Mouse (Mus musculus) midbrain, embryonic 15.5 days (tissue): ENCODE results near the gene Fars2. TPM values are rescaled to one million over a fixed set of nuclear protein-coding genes. Genes with fewer than 3 reads are reported as not detected.

Source experiments
- ATAC-seq: fragments of 200-750 bp; cut with Nextera tagmentation; replicated peaks from 2 replicates; pipeline ENCODE4 v1.8.0; 2017; ENCODE audit warnings: moderate TSS enrichment
- H3K27ac ChIP-seq: fragments of 300-500 bp; sonication (generic); 2 replicates; pipeline ENCODE4 v1.5.1; 2015; ENCODE audit warnings: mild to moderate bottlenecking, inconsistent platforms
- H3K27me3 ChIP-seq: fragments of 300-500 bp; sonication (generic); replicated peaks from 2 replicates; pipeline ENCODE4 v1.6.1; 2015; ENCODE audit warnings: inconsistent platforms
- H3K36me3 ChIP-seq: fragments of 300-500 bp; sonication (generic); replicated peaks from 2 replicates; pipeline ENCODE4 v1.6.1; 2015; ENCODE audit warnings: inconsistent platforms
- H3K4me1 ChIP-seq: fragments of 300-500 bp; sonication (generic); 2 replicates; pipeline ENCODE4 v1.6.1; 2015; ENCODE audit warnings: inconsistent platforms
- H3K4me2 ChIP-seq: fragments of 300-500 bp; sonication (generic); 2 replicates; pipeline ENCODE4 v1.6.1; 2015; ENCODE audit warnings: inconsistent platforms, mild to moderate bottlenecking, moderate library complexity
- H3K4me3 ChIP-seq: fragments of 300-500 bp; sonication (generic); 2 replicates; pipeline ENCODE4 v1.5.1; 2015; ENCODE audit warnings: mild to moderate bottlenecking, inconsistent platforms
- H3K9ac ChIP-seq: fragments of 300-500 bp; sonication (generic); 2 replicates; pipeline ENCODE4 v1.6.1; 2015; ENCODE audit warnings: mild to moderate bottlenecking, inconsistent platforms
- H3K9me3 ChIP-seq: fragments of 300-500 bp; sonication (generic); 2 replicates; pipeline ENCODE4 v1.6.1; 2016; ENCODE audit warnings: inconsistent platforms
- WGBS: fragments of 180-500 bp; shearing (Covaris S2); methylation state at CpG from one replicate; pipeline ENCODE4 v1.1.7; 2015; ENCODE audit warnings: mixed read lengths; 5-methylcytosine and 5-hydroxymethylcytosine counted together
- polyA plus RNA-seq: library from polyadenylated mRNA; unstranded; fragments of >200 nt; fragmentation: Nextera tagmentation; extraction: Ambion mirVana; gene quantifications from 2 replicates; pipeline ENCODE4 v1.2.1, GENCODE M21; 2015

Fars2 gene
- polyA plus RNA-seq, 1 experiment from 2014 or later, result 24.2 TPM

DNA sequence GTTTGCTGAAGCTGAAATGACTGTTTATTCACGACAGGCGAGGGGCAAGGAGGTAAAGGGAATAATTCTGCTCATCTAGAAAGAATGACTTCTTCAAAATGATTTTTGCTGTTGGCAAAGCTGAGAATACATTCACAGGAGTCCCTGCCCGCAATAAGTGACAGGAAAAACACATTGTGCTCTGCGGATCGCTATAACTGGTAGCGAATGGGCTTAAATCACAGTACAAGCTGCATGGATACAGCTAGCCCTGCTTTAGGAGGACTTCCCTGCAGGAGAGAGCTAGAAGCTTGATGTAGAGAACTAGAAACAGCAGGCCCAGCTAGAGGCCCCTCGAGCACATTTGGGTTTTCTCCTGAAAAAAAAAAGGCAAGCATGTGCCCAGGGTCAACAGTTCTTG is 376.6 kb downstream of the Fars2 start:
- no peaks in the 10 kb centered on the region for H3K36me3 ChIP-seq
- H3K27me3 ChIP-seq, result no peaks in the 10 kb centered on the region
- H3K4me1 ChIP-seq, result peaks cover 12% of the 10 kb centered on the region; the same call in 1 of the 2 replicates
- ATAC-seq, result no peak
- no peak overlapping the region for H3K9ac ChIP-seq
- 0 out of 2 replicates have a peak overlapping the region, but pooled peaks have one; percentile 8 for H3K27ac ChIP-seq
- no peak overlapping the region for H3K4me3 ChIP-seq
- 0 out of 2 replicates have a peak, but pooled peaks cover 4% of the 10 kb centered on the region for H3K9me3 ChIP-seq
- 78% methylated on average over 7 of the region's 7 CpGs for WGBS
- H3K4me2 ChIP-seq, result no peak overlapping the region

DNA sequence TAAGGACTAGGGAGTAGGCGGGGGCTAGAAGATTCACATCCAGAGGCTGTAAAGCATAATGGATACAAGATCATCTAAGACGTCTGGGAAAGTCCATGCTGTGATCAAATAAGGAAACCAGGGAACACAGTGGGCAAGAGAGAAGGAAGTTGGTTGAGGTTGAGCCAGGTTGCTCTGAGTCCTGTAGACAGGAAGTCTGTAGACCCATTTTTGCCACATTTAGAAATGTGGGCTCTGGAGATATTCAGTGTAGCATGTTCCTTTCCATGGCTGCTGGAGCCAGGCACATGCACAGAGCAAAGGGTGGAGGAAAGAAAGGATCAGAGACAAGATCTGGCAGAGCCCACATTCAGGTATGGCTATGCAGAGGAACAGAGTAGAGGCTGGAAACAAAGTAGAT is 378.8 kb downstream of the Fars2 start:
- ATAC-seq, result no peak
- Histone ChIP-seq H3K27ac (no peak overlapping the region), H3K4me3 (no peak overlapping the region), H3K36me3 (no peaks in the 10 kb centered on the region), H3K4me2 (no peak overlapping the region), H3K4me1 (peaks cover 8% of the 10 kb centered on the region; the same call in 1 of the 2 replicates), H3K27me3 (no peaks in the 10 kb centered on the region), H3K9ac (no peak overlapping the region), H3K9me3 (0 out of 2 replicates have a peak, but pooled peaks cover 4% of the 10 kb centered on the region)
- 90% methylated on average over 2 of the region's 2 CpGs for WGBS

DNA sequence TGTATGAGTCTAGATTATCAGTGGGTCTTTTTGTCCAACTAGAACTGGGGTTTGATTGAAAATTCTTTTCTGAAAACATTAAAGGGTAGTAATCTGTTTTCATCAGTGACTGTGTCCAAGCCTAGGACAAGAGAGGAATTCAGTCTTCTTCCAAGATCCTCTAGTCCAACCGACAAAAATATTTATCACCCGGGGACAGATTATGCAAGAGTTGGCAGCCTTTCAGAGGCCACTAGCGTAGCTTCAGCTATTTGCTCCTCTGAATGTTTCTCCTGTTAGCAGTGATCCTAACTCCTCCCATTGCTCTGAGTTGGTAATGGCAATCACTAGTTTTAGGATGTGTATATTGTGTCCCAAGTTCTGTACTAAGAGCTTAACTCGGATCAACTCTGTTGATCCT is 380.1 kb downstream of the Fars2 start:
- no peak overlapping the region for H3K4me2 ChIP-seq
- 0 out of 2 replicates have a peak, but pooled peaks cover 4% of the 10 kb centered on the region for H3K9me3 ChIP-seq
- no peaks in the 10 kb centered on the region for H3K36me3 ChIP-seq
- H3K27ac ChIP-seq, result no peak overlapping the region
- no peak overlapping the region for H3K9ac ChIP-seq
- 73% methylated on average over 4 of the region's 4 CpGs for WGBS
- no peak for ATAC-seq
- no peaks in the 10 kb centered on the region for H3K27me3 ChIP-seq
- no peak overlapping the region for H3K4me3 ChIP-seq
- H3K4me1 ChIP-seq, result peaks cover 8% of the 10 kb centered on the region; the same call in 1 of the 2 replicates

DNA sequence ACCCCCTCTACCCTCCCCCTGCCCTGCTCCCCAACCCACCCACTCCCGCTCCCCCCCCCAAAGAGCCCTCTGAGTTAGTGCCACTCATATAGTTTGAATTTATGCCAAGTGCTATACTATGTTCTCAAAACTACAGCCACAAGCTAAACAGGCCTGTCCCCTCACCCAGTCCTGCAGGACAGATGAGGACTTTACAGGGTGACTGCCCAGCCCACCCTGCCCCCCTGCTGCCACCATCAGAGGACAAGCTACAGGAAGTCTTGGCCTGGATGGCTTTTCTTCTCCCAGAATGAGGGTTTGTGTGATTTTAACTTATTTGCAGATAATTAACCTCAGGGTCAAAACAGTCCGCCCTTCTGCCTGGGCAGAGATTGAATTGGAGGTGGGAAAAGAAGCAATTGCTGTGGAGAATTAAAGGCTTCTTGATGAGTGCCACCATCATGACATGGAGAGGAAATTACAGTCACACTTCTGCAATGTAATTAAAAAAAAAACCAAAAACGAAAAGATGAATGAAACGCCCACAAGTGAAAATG is 383.2 kb downstream of the Fars2 start:
- Histone ChIP-seq H3K4me1 (no peaks in the 10 kb centered on the region), H3K9me3 (0 out of 2 replicates have a peak, but pooled peaks cover 4% of the 10 kb centered on the region), H3K4me2 (no peak overlapping the region), H3K4me3 (no peak overlapping the region), H3K9ac (no peak overlapping the region), H3K27ac (no peak overlapping the region), H3K36me3 (no peaks in the 10 kb centered on the region), H3K27me3 (no peaks in the 10 kb centered on the region)
- WGBS, result 76% methylated on average over 4 of the region's 4 CpGs
- ATAC-seq, result no peak

DNA sequence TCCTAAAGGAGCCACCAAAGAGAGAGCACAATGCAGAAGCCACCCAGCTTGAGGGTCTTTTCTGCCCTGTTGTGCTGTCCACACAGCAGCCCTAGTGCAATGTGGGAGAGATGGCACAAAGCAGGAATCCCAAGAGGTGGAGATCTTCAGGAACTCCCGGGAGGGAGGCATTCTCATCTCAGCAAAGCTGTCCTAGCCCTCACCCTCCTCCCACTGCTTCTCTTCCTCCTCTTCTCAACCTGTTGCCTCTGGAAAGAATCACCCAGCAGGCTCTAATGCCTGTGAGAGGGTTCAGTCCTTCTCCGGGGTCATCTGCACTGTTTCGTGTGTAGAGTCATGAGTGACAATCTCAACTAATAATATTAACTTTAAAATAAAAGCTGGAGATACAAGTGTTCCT is 386.3 kb downstream of the Fars2 start:
- WGBS, result 90% methylated on average over 3 of the region's 3 CpGs
- Histone ChIP-seq H3K27me3 (no peaks in the 10 kb centered on the region), H3K27ac (no peak overlapping the region), H3K4me1 (no peaks in the 10 kb centered on the region), H3K4me2 (no peak overlapping the region), H3K9ac (no peak overlapping the region), H3K9me3 (no peaks in the 10 kb centered on the region), H3K36me3 (no peaks in the 10 kb centered on the region), H3K4me3 (no peak overlapping the region)
- no peak for ATAC-seq

DNA sequence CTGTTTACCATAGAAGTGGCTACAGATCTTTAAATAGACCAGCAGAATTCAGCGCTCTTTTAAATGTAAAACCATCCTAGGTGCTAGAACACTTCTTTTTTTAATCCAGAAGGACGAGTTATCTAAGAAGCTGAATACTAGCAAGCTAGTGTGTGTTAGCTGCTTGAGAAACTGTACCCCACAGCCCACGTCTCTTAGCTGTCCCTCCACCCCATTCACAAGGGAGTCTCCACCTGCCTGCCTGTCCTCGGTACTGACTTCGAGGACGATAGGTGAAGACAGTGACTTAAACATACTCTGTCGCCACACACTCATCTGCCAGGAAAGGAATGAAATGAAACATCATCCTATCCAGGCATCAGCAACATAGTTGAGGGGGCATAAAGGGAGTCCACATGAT is 386.8 kb downstream of the Fars2 start:
- H3K27ac ChIP-seq, result no peak overlapping the region
- H3K36me3 ChIP-seq, result no peaks in the 10 kb centered on the region
- no peaks in the 10 kb centered on the region for H3K4me1 ChIP-seq
- no peak overlapping the region for H3K4me3 ChIP-seq
- no peaks in the 10 kb centered on the region for H3K9me3 ChIP-seq
- no peak for ATAC-seq
- no peaks in the 10 kb centered on the region for H3K27me3 ChIP-seq
- 89% methylated on average over 7 of the region's 7 CpGs for WGBS
- no peak overlapping the region for H3K4me2 ChIP-seq
- no peak overlapping the region for H3K9ac ChIP-seq

DNA sequence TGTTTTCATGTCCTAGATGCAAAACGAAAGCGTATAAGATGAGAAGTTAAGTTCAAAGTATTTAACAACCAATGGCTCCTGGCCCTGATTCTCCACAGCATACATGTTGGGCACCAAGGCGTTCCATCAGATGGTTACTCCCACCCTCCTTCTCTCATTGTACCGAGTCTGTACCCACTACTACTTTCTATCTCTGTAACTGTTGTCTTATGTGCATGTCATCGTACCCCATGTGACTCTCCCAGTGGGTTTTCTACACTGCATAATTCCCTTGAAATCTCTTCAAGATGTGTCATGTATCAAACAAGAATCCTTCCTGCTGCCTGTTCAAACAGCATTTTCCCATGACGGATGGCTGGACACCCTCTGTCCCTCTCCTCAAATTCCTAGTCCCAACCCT is 388.5 kb downstream of the Fars2 start:
- H3K4me1 ChIP-seq, result no peaks in the 10 kb centered on the region
- 91% methylated on average over 6 of the region's 6 CpGs for WGBS
- H3K4me2 ChIP-seq, result no peak overlapping the region
- no peaks in the 10 kb centered on the region for H3K27me3 ChIP-seq
- H3K9me3 ChIP-seq, result no peaks in the 10 kb centered on the region
- H3K27ac ChIP-seq, result no peak overlapping the region
- H3K36me3 ChIP-seq, result no peaks in the 10 kb centered on the region
- no peak overlapping the region for H3K9ac ChIP-seq
- H3K4me3 ChIP-seq, result no peak overlapping the region
- ATAC-seq, result no peak

DNA sequence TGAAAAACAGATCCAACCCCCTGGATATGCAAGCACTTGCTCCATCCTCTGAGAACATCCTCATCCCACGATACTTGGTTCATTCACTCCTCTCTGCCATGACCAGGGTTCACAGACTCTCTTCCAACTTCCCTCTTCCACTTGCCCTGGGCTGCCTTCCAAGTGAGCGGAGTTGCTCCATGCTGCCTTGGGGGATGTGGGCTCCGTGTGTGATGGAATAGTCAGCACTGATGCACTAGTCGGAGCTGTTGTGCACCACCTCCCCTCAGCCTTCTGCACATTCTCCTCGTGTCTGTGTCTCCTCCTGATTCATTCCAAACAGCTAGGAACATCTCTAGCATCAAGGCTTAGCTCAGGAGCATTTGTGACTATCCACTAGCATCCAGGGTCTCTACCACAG is 389.1 kb downstream of the Fars2 start:
- Histone ChIP-seq H3K27ac (no peak overlapping the region), H3K27me3 (no peaks in the 10 kb centered on the region), H3K9me3 (no peaks in the 10 kb centered on the region), H3K4me1 (no peaks in the 10 kb centered on the region), H3K9ac (no peak overlapping the region), H3K36me3 (no peaks in the 10 kb centered on the region), H3K4me2 (no peak overlapping the region), H3K4me3 (no peak overlapping the region)
- no peak for ATAC-seq
- WGBS, result 82% methylated on average over 5 of the region's 5 CpGs

DNA sequence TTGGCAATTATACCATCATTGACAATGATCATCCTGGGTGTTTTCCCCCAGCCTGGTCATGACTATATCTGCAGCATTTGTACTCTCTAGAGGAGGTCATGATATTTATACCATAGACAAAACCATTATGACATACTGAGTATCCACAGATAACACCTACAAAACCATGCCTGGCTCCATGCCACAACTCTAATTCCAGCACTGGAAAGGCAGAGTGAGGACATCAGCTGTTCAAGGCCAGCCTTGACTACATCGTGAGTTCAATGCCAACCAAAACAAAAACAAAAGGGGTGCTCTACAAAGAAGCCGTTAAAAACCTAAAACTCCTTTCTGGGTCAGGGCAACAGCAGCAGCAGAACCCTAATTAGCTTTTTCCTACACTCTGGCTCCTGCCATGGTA is 392.9 kb downstream of the Fars2 start:
- 82% methylated on average over 2 of the region's 2 CpGs for WGBS
- no peak overlapping the region for H3K9ac ChIP-seq
- H3K36me3 ChIP-seq, result no peaks in the 10 kb centered on the region
- no peaks in the 10 kb centered on the region for H3K4me1 ChIP-seq
- no peak for ATAC-seq
- H3K27ac ChIP-seq, result no peak overlapping the region
- no peaks in the 10 kb centered on the region for H3K9me3 ChIP-seq
- no peak overlapping the region for H3K4me3 ChIP-seq
- no peak overlapping the region for H3K4me2 ChIP-seq
- no peaks in the 10 kb centered on the region for H3K27me3 ChIP-seq

DNA sequence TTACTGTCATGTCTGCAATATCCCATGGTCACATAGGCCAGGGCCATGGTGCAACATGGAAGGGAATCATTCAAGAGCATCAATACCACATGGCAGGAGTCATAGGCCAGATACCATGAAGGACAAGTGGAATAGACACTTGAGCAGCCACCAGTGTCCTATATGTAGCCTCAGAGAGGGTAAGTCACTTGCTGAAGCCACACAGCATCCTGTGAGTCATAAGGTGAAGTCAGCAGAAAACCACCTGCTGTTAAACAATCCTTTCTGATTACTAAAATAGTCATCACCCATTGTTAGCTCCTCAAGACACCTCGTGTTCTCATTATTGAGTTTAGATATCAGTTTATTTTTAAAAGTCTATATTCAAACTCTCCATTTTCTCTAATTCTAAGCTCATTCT is 395.9 kb downstream of the Fars2 start:
- 71% methylated on average over 1 of the region's 1 CpGs for WGBS
- H3K4me3 ChIP-seq, result no peak overlapping the region
- H3K27ac ChIP-seq, result no peak overlapping the region
- no peak overlapping the region for H3K9ac ChIP-seq
- ATAC-seq, result no peak
- H3K4me2 ChIP-seq, result no peak overlapping the region
- peaks cover 8% of the 10 kb centered on the region for H3K4me1 ChIP-seq
- no peaks in the 10 kb centered on the region for H3K9me3 ChIP-seq
- H3K36me3 ChIP-seq, result no peaks in the 10 kb centered on the region
- H3K27me3 ChIP-seq, result no peaks in the 10 kb centered on the region

DNA sequence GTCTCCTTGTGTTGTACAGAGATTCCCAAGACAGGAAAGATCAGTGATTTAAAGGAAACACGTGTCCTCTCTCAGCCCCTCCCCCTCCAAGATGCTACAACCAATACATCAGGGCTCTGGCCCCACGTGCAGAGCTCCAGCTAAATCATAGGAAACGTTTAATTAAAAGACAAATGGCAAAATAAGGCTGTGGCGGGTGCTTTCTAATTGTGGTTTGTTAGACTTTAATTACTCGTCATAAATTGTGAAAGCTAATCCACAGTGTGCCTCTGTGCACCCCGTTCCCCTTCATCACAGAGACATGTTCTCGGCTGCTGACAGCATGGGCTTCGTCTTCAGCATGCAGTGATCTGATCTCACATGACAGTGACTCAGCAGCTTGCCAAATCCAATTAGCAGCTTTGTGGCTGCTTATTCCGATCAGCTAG is 400.9 kb downstream of the Fars2 start:
- peak; percentile 89 for ATAC-seq
- Histone ChIP-seq H3K27me3 (no peaks in the 10 kb centered on the region), H3K9me3 (no peaks in the 10 kb centered on the region), H3K9ac (no peak overlapping the region), H3K27ac (peak overlapping the region; percentile 36), H3K4me3 (no peak overlapping the region), H3K4me1 (peaks cover 14% of the 10 kb centered on the region), H3K36me3 (no peaks in the 10 kb centered on the region), H3K4me2 (peak overlapping the region; percentile 30)
- 17% methylated on average over 9 of the region's 9 CpGs for WGBS

DNA sequence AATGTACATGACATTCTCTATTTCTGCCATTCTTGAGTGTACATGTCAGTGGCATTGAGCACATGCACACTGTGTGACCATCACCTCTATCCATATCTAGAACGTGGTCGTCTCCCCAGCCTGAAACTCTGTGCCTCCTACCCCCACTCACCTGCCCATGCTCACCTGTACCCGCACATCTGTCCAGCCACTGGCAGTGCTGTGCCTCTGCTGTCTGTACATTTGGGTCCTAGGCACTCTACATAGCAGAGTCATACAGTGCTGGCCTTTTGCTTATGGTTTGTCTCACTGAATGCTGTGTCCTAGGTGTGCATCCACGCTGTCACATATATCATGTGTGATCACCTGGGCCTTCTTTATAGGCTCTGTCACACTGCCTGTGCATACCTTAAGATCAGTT is 410.5 kb downstream of the Fars2 start:
- no peak overlapping the region for H3K27ac ChIP-seq
- 0 out of 2 replicates have a peak, but pooled peaks have one; percentile 41 for ATAC-seq
- no peaks in the 10 kb centered on the region for H3K9me3 ChIP-seq
- no peaks in the 10 kb centered on the region for H3K27me3 ChIP-seq
- 0 out of 2 replicates have a peak, but pooled peaks cover 2% of the 10 kb centered on the region for H3K4me1 ChIP-seq
- WGBS, result 97% methylated on average over 4 of the region's 4 CpGs
- no peaks in the 10 kb centered on the region for H3K36me3 ChIP-seq
- H3K9ac ChIP-seq, result no peak overlapping the region
- no peak overlapping the region for H3K4me2 ChIP-seq
- H3K4me3 ChIP-seq, result no peak overlapping the region

DNA sequence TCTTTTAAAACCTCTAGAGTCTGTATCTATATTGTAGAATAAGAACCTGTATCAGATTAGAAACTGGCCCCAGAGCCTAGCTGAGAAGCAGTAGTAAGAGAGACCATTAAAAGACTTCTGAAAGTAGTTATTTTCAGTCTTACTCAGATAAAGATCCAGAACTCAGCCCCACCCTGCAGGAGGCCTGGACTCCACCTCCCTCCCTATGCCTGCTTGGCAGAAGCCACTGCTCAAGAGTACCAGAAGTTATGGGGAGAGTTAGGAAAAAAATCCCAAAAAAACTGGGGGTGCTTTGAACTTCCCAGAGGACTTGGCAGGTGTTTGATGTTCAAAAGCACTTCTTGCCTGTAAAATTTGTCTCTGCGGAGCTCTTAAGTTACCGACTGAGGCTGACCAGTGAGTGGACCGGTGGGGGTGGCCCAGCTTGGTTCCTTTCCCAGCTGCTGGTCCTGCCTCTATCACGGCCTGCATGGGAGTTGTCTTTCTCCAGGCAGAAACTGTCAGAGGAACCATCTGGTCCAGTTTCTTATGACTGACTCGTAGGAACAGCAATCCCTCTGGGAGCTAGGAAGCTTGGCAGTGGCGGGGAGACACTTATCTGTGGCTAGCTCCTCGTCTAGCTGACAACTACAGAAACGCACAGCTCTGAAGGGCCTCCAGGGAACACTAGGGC is 411.1 kb downstream of the Fars2 start:
- Histone ChIP-seq H3K4me1 (0 out of 2 replicates have a peak, but pooled peaks cover 2% of the 10 kb centered on the region), H3K4me2 (no peak overlapping the region), H3K9ac (no peak overlapping the region), H3K4me3 (no peak overlapping the region), H3K9me3 (no peaks in the 10 kb centered on the region), H3K27me3 (no peaks in the 10 kb centered on the region), H3K36me3 (no peaks in the 10 kb centered on the region), H3K27ac (no peak overlapping the region)
- ATAC-seq, result no peak
- 64% methylated on average over 8 of the region's 8 CpGs for WGBS
